Mouse (Mus musculus): Measurements from ENCODE around the gene Eefsec. TPM values are rescaled to one million over a fixed set of nuclear protein-coding genes. Genes with fewer than 3 reads are reported as not detected.

Eefsec gene
- total RNA-seq, 1 experiment from 2014 or later = 11.2 TPM

- no peak for ATAC-seq (ENCODE audit: extremely low read depth, insufficient number of reproducible peaks, low FRiP score, poor library complexity, severe bottlenecking)
These were observed 93.8 kb downstream of the Eefsec start for GRCm38 (mm10) chr6:88352541-88352940.

GRCm38 (mm10) chr6:88346776-88347175 lies 99.6 kb downstream of the Eefsec start:
- no peak for ATAC-seq (ENCODE audit: extremely low read depth, insufficient number of reproducible peaks, low FRiP score, poor library complexity, severe bottlenecking)

GRCm38 (mm10) chr6:88345311-88345710 lies 101.0 kb downstream of the Eefsec start:
- no peak for ATAC-seq (ENCODE audit: extremely low read depth, insufficient number of reproducible peaks, low FRiP score, poor library complexity, severe bottlenecking)

GRCm38 (mm10) chr6:88343485-88344450 lies 102.6 kb downstream of the Eefsec start:
- ATAC-seq (ENCODE audit: extremely low read depth, insufficient number of reproducible peaks, low FRiP score, poor library complexity, severe bottlenecking) = no peak

GRCm38 (mm10) chr6:88342965-88343364 lies 103.4 kb downstream of the Eefsec start:
- ATAC-seq (ENCODE audit: extremely low read depth, insufficient number of reproducible peaks, low FRiP score, poor library complexity, severe bottlenecking) = no peak

- ATAC-seq (ENCODE audit: extremely low read depth, insufficient number of reproducible peaks, low FRiP score, poor library complexity, severe bottlenecking) = no peak
These were observed 105.2 kb downstream of the Eefsec start for GRCm38 (mm10) chr6:88341182-88341581.

GRCm38 (mm10) chr6:88340761-88341160 lies 105.6 kb downstream of the Eefsec start:
- ATAC-seq (ENCODE audit: extremely low read depth, insufficient number of reproducible peaks, low FRiP score, poor library complexity, severe bottlenecking) = no peak

GRCm38 (mm10) chr6:88329336-88329735 lies 117.0 kb downstream of the Eefsec start:
- ATAC-seq (ENCODE audit: extremely low read depth, insufficient number of reproducible peaks, low FRiP score, poor library complexity, severe bottlenecking) = no peak

- ATAC-seq (ENCODE audit: extremely low read depth, insufficient number of reproducible peaks, low FRiP score, poor library complexity, severe bottlenecking) = no peak
These were observed 124.5 kb downstream of the Eefsec start for GRCm38 (mm10) chr6:88321879-88322278.

GRCm38 (mm10) chr6:88321253-88321652 lies 125.1 kb downstream of the Eefsec start:
- no peak for ATAC-seq (ENCODE audit: extremely low read depth, insufficient number of reproducible peaks, low FRiP score, poor library complexity, severe bottlenecking)

- ATAC-seq (ENCODE audit: extremely low read depth, insufficient number of reproducible peaks, low FRiP score, poor library complexity, severe bottlenecking) = no peak
These were observed 126.6 kb downstream of the Eefsec start for GRCm38 (mm10) chr6:88319735-88320134.

GRCm38 (mm10) chr6:88315295-88315694 lies 131.0 kb downstream of the Eefsec start:
- ATAC-seq (ENCODE audit: extremely low read depth, insufficient number of reproducible peaks, low FRiP score, poor library complexity, severe bottlenecking) = no peak

GRCm38 (mm10) chr6:88313937-88314336 lies 132.4 kb downstream of the Eefsec start:
- no peak for ATAC-seq (ENCODE audit: extremely low read depth, insufficient number of reproducible peaks, low FRiP score, poor library complexity, severe bottlenecking)

- ATAC-seq (ENCODE audit: extremely low read depth, insufficient number of reproducible peaks, low FRiP score, poor library complexity, severe bottlenecking) = no peak
These were observed 134.7 kb downstream of the Eefsec start for GRCm38 (mm10) chr6:88311593-88311992.

- no peak for ATAC-seq (ENCODE audit: extremely low read depth, insufficient number of reproducible peaks, low FRiP score, poor library complexity, severe bottlenecking)
These were observed 140.1 kb downstream of the Eefsec start for GRCm38 (mm10) chr6:88306100-88306746.

GRCm38 (mm10) chr6:88301234-88301633 lies 145.1 kb downstream of the Eefsec start:
- no peak for ATAC-seq (ENCODE audit: extremely low read depth, insufficient number of reproducible peaks, low FRiP score, poor library complexity, severe bottlenecking)

GRCm38 (mm10) chr6:88299491-88299890 lies 146.8 kb downstream of the Eefsec start:
- no peak for ATAC-seq (ENCODE audit: extremely low read depth, insufficient number of reproducible peaks, low FRiP score, poor library complexity, severe bottlenecking)

- ATAC-seq (ENCODE audit: extremely low read depth, insufficient number of reproducible peaks, low FRiP score, poor library complexity, severe bottlenecking) = no peak
These were observed 153.9 kb downstream of the Eefsec start for GRCm38 (mm10) chr6:88292274-88292909.

- no peak for ATAC-seq (ENCODE audit: extremely low read depth, insufficient number of reproducible peaks, low FRiP score, poor library complexity, severe bottlenecking)
These were observed 156.1 kb downstream of the Eefsec start for GRCm38 (mm10) chr6:88290129-88290766.
